Mouse (Mus musculus): ENCODE data around the gene Il34.

The Il34 gene

GRCm38 (mm10) chr8:110705391-110706287, 100.1 kb downstream of the Il34 start:
- no peaks in the 10 kb centered on the region for H3K27me3 ChIP-seq (ENCODE audit: control insufficient read depth, insufficient read depth, low read length, poor library complexity, severe bottlenecking)
- DNase-seq (ENCODE audit: low read depth, low spot score) = no peak
- H3K36me3 ChIP-seq (ENCODE audit: control insufficient read depth, insufficient read depth, low read length, poor library complexity, severe bottlenecking) = no peaks in the 10 kb centered on the region; the same call in 1 of the 2 replicates

GRCm38 (mm10) chr8:110704103-110704502, 101.6 kb downstream of the Il34 start:
- Histone ChIP-seq H3K36me3 (ENCODE audit: control insufficient read depth, insufficient read depth, low read length, poor library complexity, severe bottlenecking) (no peaks in the 10 kb centered on the region; the same call in 1 of the 2 replicates), H3K27me3 (ENCODE audit: control insufficient read depth, insufficient read depth, low read length, poor library complexity, severe bottlenecking) (no peaks in the 10 kb centered on the region)
- no peak for DNase-seq (ENCODE audit: low read depth, low spot score)

- Histone ChIP-seq H3K36me3 (ENCODE audit: control insufficient read depth, insufficient read depth, low read length, poor library complexity, severe bottlenecking) (no peaks in the 10 kb centered on the region; the same call in 1 of the 2 replicates), H3K27me3 (ENCODE audit: control insufficient read depth, insufficient read depth, low read length, poor library complexity, severe bottlenecking) (no peaks in the 10 kb centered on the region)
- no peak for DNase-seq (ENCODE audit: low read depth, low spot score)
Observed at GRCm38 (mm10) chr8:110703460-110704061, 102.2 kb downstream of the Il34 start.

GRCm38 (mm10) chr8:110702636-110703459, 102.9 kb downstream of the Il34 start:
- Histone ChIP-seq H3K36me3 (ENCODE audit: control insufficient read depth, insufficient read depth, low read length, poor library complexity, severe bottlenecking) (no peaks in the 10 kb centered on the region), H3K27me3 (ENCODE audit: control insufficient read depth, insufficient read depth, low read length, poor library complexity, severe bottlenecking) (no peaks in the 10 kb centered on the region)
- no peak for DNase-seq (ENCODE audit: low read depth, low spot score)

- Histone ChIP-seq H3K27me3 (ENCODE audit: control insufficient read depth, insufficient read depth, low read length, poor library complexity, severe bottlenecking) (no peaks in the 10 kb centered on the region), H3K36me3 (ENCODE audit: control insufficient read depth, insufficient read depth, low read length, poor library complexity, severe bottlenecking) (peaks cover 3% of the 10 kb centered on the region; the same call in 1 of the 2 replicates)
- DNase-seq (ENCODE audit: low read depth, low spot score) = no peak
Observed at GRCm38 (mm10) chr8:110700561-110700960, 105.2 kb downstream of the Il34 start.

- DNase-seq (ENCODE audit: low read depth, low spot score) = no peak
- Histone ChIP-seq H3K36me3 (ENCODE audit: control insufficient read depth, insufficient read depth, low read length, poor library complexity, severe bottlenecking) (peaks cover 4% of the 10 kb centered on the region), H3K27me3 (ENCODE audit: control insufficient read depth, insufficient read depth, low read length, poor library complexity, severe bottlenecking) (no peaks in the 10 kb centered on the region)
Observed at GRCm38 (mm10) chr8:110699501-110699900, 106.2 kb downstream of the Il34 start.

GRCm38 (mm10) chr8:110698098-110698497, 107.6 kb downstream of the Il34 start:
- DNase-seq (ENCODE audit: low read depth, low spot score) = no peak
- Histone ChIP-seq H3K36me3 (ENCODE audit: control insufficient read depth, insufficient read depth, low read length, poor library complexity, severe bottlenecking) (peaks cover 5% of the 10 kb centered on the region), H3K27me3 (ENCODE audit: control insufficient read depth, insufficient read depth, low read length, poor library complexity, severe bottlenecking) (no peaks in the 10 kb centered on the region)

GRCm38 (mm10) chr8:110697571-110697970, 108.2 kb downstream of the Il34 start:
- Histone ChIP-seq H3K27me3 (ENCODE audit: control insufficient read depth, insufficient read depth, low read length, poor library complexity, severe bottlenecking) (no peaks in the 10 kb centered on the region), H3K36me3 (ENCODE audit: control insufficient read depth, insufficient read depth, low read length, poor library complexity, severe bottlenecking) (peaks cover 5% of the 10 kb centered on the region)
- DNase-seq (ENCODE audit: low read depth, low spot score) = no peak

- Histone ChIP-seq H3K36me3 (ENCODE audit: control insufficient read depth, insufficient read depth, low read length, poor library complexity, severe bottlenecking) (peaks cover 7% of the 10 kb centered on the region), H3K27me3 (ENCODE audit: control insufficient read depth, insufficient read depth, low read length, poor library complexity, severe bottlenecking) (no peaks in the 10 kb centered on the region)
- no peak for DNase-seq (ENCODE audit: low read depth, low spot score)
Observed at GRCm38 (mm10) chr8:110696051-110696450, 109.7 kb downstream of the Il34 start.

GRCm38 (mm10) chr8:110695431-110695830, 110.3 kb downstream of the Il34 start:
- Histone ChIP-seq H3K27me3 (ENCODE audit: control insufficient read depth, insufficient read depth, low read length, poor library complexity, severe bottlenecking) (no peaks in the 10 kb centered on the region), H3K36me3 (ENCODE audit: control insufficient read depth, insufficient read depth, low read length, poor library complexity, severe bottlenecking) (peaks cover 10% of the 10 kb centered on the region)
- no peak for DNase-seq (ENCODE audit: low read depth, low spot score)

GRCm38 (mm10) chr8:110694826-110695225, 110.9 kb downstream of the Il34 start:
- H3K36me3 ChIP-seq (ENCODE audit: control insufficient read depth, insufficient read depth, low read length, poor library complexity, severe bottlenecking) = peaks cover 13% of the 10 kb centered on the region
- H3K27me3 ChIP-seq (ENCODE audit: control insufficient read depth, insufficient read depth, low read length, poor library complexity, severe bottlenecking) = no peaks in the 10 kb centered on the region
- DNase-seq (ENCODE audit: low read depth, low spot score) = no peak

- DNase-seq (ENCODE audit: low read depth, low spot score) = no peak
- H3K27me3 ChIP-seq (ENCODE audit: control insufficient read depth, insufficient read depth, low read length, poor library complexity, severe bottlenecking) = no peaks in the 10 kb centered on the region
- H3K36me3 ChIP-seq (ENCODE audit: control insufficient read depth, insufficient read depth, low read length, poor library complexity, severe bottlenecking) = peaks cover 14% of the 10 kb centered on the region
Observed at GRCm38 (mm10) chr8:110694226-110694625, 111.5 kb downstream of the Il34 start.

All from splenic B cell, adult 2 months (primary cell).